Mouse (Mus musculus): ENCODE measurements around the gene 4930579F01Rik. TPM values are rescaled to one million over a fixed set of nuclear protein-coding genes. Genes with fewer than 3 reads are reported as not detected.
A peak's percentile ranks its signal among the peaks of the same experiment; 100 is the strongest.

4930579F01Rik gene
- polyA plus RNA-seq, 1 experiment from 2014 or later: 0.36 TPM

DNA sequence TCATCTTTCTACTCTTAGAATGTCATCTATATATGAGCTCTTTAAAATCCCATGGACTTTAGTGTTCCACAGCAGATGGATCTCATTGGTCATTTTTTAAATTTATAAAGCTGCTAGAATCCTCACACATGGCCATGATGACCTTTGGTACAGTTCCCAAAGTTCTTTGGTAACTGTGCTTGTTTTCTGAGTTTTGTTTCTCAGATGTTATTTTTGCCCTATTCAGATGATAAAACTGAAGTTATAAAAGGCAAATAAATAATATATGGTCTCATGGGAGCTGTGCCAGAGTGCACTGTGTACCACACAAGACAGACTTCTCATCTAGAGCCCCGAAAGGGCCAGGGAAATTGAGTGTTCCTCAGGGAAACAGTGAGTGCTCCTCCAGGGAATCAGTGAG is 35.8 kb upstream of the 4930579F01Rik start:
- 88% methylated on average over 1 of the region's 1 CpGs for WGBS
- Histone ChIP-seq H3K4me1 (no peaks in the 10 kb centered on the region), H3K27ac (replicated peaks) (no peak overlapping the region), H3K9me3 (replicated peaks) (no peaks in the 10 kb centered on the region), H3K36me3 (no peaks in the 10 kb centered on the region), H3K4me2 (replicated peaks) (no peak overlapping the region), H3K9ac (no peak overlapping the region), H3K27me3 (no peaks in the 10 kb centered on the region), H3K4me3 (replicated peaks) (no peak overlapping the region)
- ATAC-seq (ENCODE audit: insufficient number of reproducible peaks, low FRiP score, low TSS enrichment, low read depth): no peak

DNA sequence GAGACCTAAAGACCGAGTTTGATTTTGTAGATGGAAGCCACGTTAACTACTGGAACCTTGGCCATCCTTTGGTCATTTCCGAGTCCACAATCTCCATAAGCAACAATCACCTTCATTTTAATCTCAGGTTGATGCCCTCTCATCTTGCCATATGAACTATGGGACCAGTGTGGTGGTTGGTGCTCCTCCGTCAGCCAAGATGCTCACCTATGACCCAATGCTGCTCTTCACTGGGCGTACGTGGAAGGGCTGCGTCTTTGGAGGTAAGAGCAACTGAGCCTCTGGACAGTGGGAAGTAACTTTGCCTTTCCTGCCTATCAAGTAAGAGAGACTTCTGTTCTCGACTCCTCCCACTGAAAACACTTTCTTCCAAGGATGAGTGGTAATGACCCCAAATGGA is 34.2 kb upstream of the 4930579F01Rik start:
- H3K9ac ChIP-seq: no peak overlapping the region
- H3K4me3 ChIP-seq (replicated peaks): no peak overlapping the region
- no peaks in the 10 kb centered on the region for H3K4me1 ChIP-seq
- no peak for ATAC-seq (ENCODE audit: insufficient number of reproducible peaks, low FRiP score, low TSS enrichment, low read depth)
- no peak overlapping the region for H3K27ac ChIP-seq (replicated peaks)
- H3K9me3 ChIP-seq (replicated peaks): no peaks in the 10 kb centered on the region
- no peak overlapping the region for H3K4me2 ChIP-seq (replicated peaks)
- H3K36me3 ChIP-seq: no peaks in the 10 kb centered on the region
- no peaks in the 10 kb centered on the region for H3K27me3 ChIP-seq
- 92% methylated on average over 8 of the region's 8 CpGs for WGBS

DNA sequence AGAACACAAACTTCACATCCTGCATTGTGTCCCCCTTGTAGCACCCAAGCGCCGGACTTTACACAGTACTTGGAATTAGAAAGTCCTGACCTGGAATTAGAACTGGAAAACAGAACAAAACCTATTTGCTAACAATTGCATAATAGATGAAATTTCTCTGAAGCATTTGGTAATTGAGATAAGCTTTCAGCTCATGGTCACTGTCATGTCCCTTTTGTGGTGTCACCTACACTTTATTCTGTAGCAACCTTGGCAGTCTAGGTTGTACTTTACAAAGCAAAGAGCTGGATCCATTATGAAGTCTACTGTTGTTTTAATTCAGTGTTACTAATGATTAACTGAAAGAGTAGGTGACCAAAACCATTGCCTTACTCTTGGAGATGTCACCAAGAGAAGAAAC is 33.5 kb upstream of the 4930579F01Rik start:
- WGBS: 94% methylated on average over 2 of the region's 2 CpGs
- Histone ChIP-seq H3K4me1 (no peaks in the 10 kb centered on the region), H3K4me3 (replicated peaks) (no peak overlapping the region), H3K4me2 (replicated peaks) (no peak overlapping the region), H3K36me3 (no peaks in the 10 kb centered on the region), H3K9me3 (replicated peaks) (no peaks in the 10 kb centered on the region), H3K9ac (no peak overlapping the region), H3K27ac (replicated peaks) (no peak overlapping the region), H3K27me3 (no peaks in the 10 kb centered on the region)
- ATAC-seq (ENCODE audit: insufficient number of reproducible peaks, low FRiP score, low TSS enrichment, low read depth): no peak

DNA sequence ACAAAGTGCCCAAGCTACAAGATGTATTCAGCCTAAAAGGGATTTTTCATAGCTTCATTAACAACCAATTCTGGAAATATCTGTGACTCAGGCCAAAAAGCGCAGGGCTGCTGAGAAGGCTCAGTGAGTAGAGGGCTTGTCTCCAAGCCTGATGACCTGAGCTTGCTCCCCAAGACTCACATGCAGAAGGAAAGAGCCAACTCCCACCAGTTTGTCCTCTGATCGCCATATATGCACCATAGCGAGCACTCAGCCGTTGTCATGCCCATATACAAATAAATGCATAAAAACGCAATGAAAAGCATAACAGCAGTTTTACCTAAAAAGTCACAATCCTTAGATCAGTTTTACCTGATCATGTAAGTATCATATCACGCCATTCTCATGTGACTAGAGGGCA is 32.9 kb upstream of the 4930579F01Rik start:
- 94% methylated on average over 6 of the region's 6 CpGs for WGBS
- no peak for ATAC-seq (ENCODE audit: insufficient number of reproducible peaks, low FRiP score, low TSS enrichment, low read depth)
- Histone ChIP-seq H3K4me1 (no peaks in the 10 kb centered on the region), H3K9ac (no peak overlapping the region), H3K4me3 (replicated peaks) (no peak overlapping the region), H3K4me2 (replicated peaks) (no peak overlapping the region), H3K9me3 (replicated peaks) (no peaks in the 10 kb centered on the region), H3K27ac (replicated peaks) (no peak overlapping the region), H3K27me3 (no peaks in the 10 kb centered on the region), H3K36me3 (no peaks in the 10 kb centered on the region)

DNA sequence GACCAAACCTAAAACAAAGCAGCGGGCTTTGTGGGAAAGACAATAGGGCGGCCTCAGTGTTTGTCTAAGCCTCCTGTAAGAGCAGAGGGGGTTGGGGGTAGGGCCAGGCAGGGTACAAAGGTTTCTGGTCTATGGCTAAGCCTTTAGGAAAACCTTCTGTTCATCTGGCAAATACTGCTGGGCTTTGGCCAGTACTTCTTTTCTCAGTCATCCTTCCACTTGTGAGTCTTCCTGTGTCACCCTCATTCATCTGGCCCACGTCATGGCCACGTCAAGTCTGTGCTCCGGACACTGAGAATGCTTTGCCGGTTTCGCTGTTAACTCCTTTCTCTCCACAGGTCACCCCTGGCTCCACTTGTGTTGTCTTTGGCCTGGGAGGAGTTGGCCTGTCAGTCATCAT is 32.2 kb upstream of the 4930579F01Rik start:
- no peaks in the 10 kb centered on the region for H3K4me1 ChIP-seq
- H3K4me3 ChIP-seq (replicated peaks): no peak overlapping the region
- H3K36me3 ChIP-seq: no peaks in the 10 kb centered on the region
- H3K4me2 ChIP-seq (replicated peaks): no peak overlapping the region
- no peak for ATAC-seq (ENCODE audit: insufficient number of reproducible peaks, low FRiP score, low TSS enrichment, low read depth)
- no peaks in the 10 kb centered on the region for H3K27me3 ChIP-seq
- 79% methylated on average over 7 of the region's 7 CpGs for WGBS
- H3K9ac ChIP-seq: no peak overlapping the region
- H3K9me3 ChIP-seq (replicated peaks): no peaks in the 10 kb centered on the region
- H3K27ac ChIP-seq (replicated peaks): no peak overlapping the region

DNA sequence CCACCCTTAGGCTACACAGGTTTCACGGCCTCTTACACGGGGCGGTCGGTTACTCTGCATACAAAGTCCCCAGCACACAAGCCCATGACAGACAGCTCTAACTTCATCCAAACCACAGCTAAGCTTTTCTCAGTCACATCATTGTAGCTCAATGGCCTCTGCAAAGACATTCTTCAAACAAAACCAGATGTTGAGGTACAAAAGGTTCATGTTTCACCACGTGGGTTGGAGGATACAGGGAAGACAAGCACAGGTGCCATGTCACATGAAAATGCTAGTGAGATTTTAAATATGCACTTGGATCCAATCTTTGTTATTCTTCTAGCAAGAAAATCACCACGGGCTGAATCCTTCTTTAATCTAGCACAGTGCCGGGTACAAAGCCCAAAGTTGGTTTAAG is 31.7 kb upstream of the 4930579F01Rik start:
- Histone ChIP-seq H3K27ac (replicated peaks) (no peak overlapping the region), H3K36me3 (no peaks in the 10 kb centered on the region), H3K9ac (no peak overlapping the region), H3K4me1 (no peaks in the 10 kb centered on the region; the same call in 1 of the 2 replicates), H3K4me3 (replicated peaks) (no peak overlapping the region), H3K9me3 (replicated peaks) (no peaks in the 10 kb centered on the region), H3K4me2 (replicated peaks) (no peak overlapping the region), H3K27me3 (no peaks in the 10 kb centered on the region)
- no peak for ATAC-seq (ENCODE audit: insufficient number of reproducible peaks, low FRiP score, low TSS enrichment, low read depth)
- WGBS: 45% methylated on average over 7 of the region's 7 CpGs

DNA sequence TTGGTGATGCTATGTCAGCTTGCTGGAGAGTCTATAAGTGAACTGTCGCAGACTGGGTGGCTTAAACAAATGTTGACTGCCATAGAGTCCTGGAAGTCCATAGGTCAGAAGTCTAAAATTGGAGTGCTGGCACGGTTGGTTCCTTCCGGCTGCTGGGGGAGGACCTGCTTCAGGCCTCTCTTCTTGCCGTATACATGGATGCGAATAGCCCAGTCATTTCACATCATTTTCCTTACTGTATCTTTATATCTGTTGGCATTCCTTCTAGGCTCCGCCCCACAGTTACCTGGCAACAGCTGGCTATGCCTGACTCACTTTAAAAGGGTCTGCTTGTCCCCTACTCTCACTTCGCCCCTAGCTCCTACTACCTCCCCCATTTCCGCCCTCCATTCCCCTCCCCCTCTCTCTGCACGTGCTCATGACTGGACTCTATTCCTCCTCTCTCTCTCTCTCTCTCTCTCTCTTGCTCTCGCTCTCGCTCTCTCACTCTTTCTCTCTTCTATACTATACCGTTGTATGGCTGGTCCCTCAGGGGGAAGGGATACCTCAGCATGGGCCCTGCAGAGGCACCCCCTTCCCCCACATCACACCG is 30.8 kb upstream of the 4930579F01Rik start:
- no peak overlapping the region for H3K9ac ChIP-seq
- H3K36me3 ChIP-seq: no peaks in the 10 kb centered on the region
- H3K27ac ChIP-seq (replicated peaks): no peak overlapping the region
- no peak for ATAC-seq (ENCODE audit: insufficient number of reproducible peaks, low FRiP score, low TSS enrichment, low read depth)
- H3K4me2 ChIP-seq (replicated peaks): no peak overlapping the region
- WGBS: 80% methylated on average over 13 of the region's 13 CpGs
- H3K27me3 ChIP-seq: no peaks in the 10 kb centered on the region
- no peaks in the 10 kb centered on the region for H3K9me3 ChIP-seq (replicated peaks)
- H3K4me1 ChIP-seq: no peaks in the 10 kb centered on the region; the same call in 1 of the 2 replicates
- no peak overlapping the region for H3K4me3 ChIP-seq (replicated peaks)

DNA sequence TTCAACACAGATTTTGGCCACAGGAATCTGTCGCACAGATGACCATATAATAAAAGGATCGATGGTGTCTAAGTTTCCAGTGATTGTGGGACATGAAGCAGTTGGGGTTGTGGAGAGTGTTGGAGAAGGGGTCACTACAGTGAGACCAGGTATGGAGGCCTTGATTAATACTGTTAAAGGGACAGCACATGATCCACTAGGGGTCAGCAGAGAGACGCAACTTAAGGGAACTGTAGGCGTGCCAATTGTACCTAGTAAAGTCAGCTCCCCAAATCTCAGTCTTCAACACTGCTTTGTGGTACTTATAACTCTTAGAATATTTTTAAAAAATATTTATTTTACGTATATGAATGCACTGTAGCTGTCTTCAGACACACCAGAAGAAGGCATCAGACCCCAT is 29.3 kb upstream of the 4930579F01Rik start:
- H3K4me3 ChIP-seq (replicated peaks): no peak overlapping the region
- no peak overlapping the region for H3K27ac ChIP-seq (replicated peaks)
- H3K9me3 ChIP-seq (replicated peaks): no peaks in the 10 kb centered on the region
- H3K27me3 ChIP-seq: no peaks in the 10 kb centered on the region
- 62% methylated on average over 5 of the region's 5 CpGs for WGBS
- peaks cover 3% of the 10 kb centered on the region; the same call in 1 of the 2 replicates for H3K4me1 ChIP-seq
- H3K9ac ChIP-seq: no peak overlapping the region
- ATAC-seq (ENCODE audit: insufficient number of reproducible peaks, low FRiP score, low TSS enrichment, low read depth): no peak
- no peaks in the 10 kb centered on the region for H3K36me3 ChIP-seq
- no peak overlapping the region for H3K4me2 ChIP-seq (replicated peaks)

DNA sequence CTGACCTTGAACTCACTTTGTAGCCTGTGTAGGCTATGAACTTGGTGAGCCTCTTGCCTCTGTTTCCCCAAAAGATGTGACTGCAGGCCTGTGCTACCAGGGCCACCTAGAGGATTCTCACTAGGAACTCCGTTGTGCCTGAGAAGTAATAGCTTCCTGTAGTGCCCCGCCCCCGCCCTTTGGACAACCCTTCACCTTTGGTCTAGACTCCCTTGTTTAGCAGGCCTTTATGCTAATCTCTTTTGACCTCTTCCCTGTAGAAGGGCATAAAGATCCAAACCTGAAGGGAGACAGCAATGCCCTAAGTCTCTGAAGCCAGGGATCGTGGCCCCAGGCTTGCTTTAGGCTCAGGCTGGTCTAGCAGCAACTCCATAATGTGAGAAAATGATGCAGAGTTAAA is 28.9 kb upstream of the 4930579F01Rik start:
- no peak overlapping the region for H3K4me3 ChIP-seq (replicated peaks)
- H3K9me3 ChIP-seq (replicated peaks): no peaks in the 10 kb centered on the region
- WGBS: 65% methylated on average over 4 of the region's 4 CpGs
- H3K27ac ChIP-seq (replicated peaks): no peak overlapping the region
- H3K4me1 ChIP-seq: peaks cover 8% of the 10 kb centered on the region; the same call in 1 of the 2 replicates
- ATAC-seq (ENCODE audit: insufficient number of reproducible peaks, low FRiP score, low TSS enrichment, low read depth): no peak
- no peaks in the 10 kb centered on the region for H3K27me3 ChIP-seq
- H3K36me3 ChIP-seq: no peaks in the 10 kb centered on the region
- no peak overlapping the region for H3K4me2 ChIP-seq (replicated peaks)
- no peak overlapping the region for H3K9ac ChIP-seq

DNA sequence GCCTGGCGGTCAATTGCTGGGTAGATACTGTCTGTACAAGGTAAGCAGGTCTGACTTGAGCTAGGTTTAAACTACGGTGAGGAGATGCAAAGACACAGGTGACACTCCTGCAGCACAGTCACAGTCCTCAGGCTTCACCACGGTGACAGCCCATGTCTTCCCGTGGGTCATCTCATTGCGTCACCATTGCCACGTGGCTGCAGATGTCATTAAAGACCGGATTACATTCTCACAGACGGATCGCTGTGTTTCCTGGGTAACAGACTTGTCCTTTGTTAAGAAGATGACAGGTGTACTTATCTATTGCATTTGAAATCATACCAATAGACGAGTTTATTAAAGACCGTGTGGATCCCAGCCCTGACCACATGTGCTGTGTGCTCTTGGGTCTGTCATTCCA is 27.5 kb upstream of the 4930579F01Rik start:
- no peak overlapping the region for H3K9ac ChIP-seq
- ATAC-seq (ENCODE audit: insufficient number of reproducible peaks, low FRiP score, low TSS enrichment, low read depth): no peak
- peaks cover 13% of the 10 kb centered on the region; the same call in 1 of the 2 replicates for H3K4me1 ChIP-seq
- no peaks in the 10 kb centered on the region for H3K36me3 ChIP-seq
- no peaks in the 10 kb centered on the region for H3K9me3 ChIP-seq (replicated peaks)
- H3K27me3 ChIP-seq: no peaks in the 10 kb centered on the region
- WGBS: 80% methylated on average over 11 of the region's 11 CpGs
- H3K27ac ChIP-seq (replicated peaks): no peak overlapping the region
- no peak overlapping the region for H3K4me2 ChIP-seq (replicated peaks)
- H3K4me3 ChIP-seq (replicated peaks): no peak overlapping the region

DNA sequence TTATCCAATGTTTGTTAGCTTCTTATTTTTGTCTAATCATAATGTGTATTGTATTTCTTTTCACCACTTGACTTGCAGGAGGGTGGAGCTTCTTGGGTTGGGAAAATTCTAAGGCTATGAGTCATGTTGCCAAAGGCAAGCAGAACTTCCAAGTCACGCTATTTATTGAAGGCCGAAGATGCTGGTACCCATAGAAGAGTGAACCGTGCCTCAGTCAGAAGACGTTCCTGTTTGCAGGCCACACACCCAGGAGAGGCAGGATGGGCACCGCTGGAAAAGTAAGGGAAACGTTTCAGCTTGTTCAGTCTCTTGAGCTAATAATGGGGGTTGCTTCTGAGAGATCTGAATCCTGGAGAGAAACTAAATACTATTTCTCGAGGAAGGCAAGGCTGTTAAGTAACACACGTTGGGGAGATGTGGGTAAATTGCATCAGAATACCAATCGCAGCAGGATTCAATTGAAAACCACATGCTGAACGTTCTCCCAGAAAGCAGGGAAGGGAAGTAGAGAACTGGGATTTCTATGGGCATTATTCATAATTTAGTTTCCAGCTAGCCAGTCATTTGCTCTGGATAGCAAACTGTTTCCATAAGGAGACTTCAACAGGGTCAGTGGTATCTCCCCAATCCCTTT is 24.1 kb upstream of the 4930579F01Rik start, which contains the start of gene Adh7:
Gene Adh7, plus strand, starts transcription at position 130 of the 634 bp plus-strand sequence.
- 21% methylated on average over 10 of the region's 10 CpGs for WGBS
- Histone ChIP-seq H3K9ac (no peak within 1 kb of the TSS), H3K36me3 (no peaks in the 10 kb centered on the region), H3K4me3 (replicated peaks) (no peak within 1 kb of the TSS), H3K27ac (replicated peaks) (peak within 1 kb of the TSS; percentile 85), H3K9me3 (replicated peaks) (no peaks in the 10 kb centered on the region), H3K4me1 (peaks cover 18% of the 10 kb centered on the region; the same call in 1 of the 2 replicates), H3K27me3 (no peaks in the 10 kb centered on the region), H3K4me2 (replicated peaks) (no peak within 1 kb of the TSS; the same call in 1 of the 2 replicates)
- ATAC-seq (ENCODE audit: insufficient number of reproducible peaks, low FRiP score, low TSS enrichment, low read depth): no peak

DNA sequence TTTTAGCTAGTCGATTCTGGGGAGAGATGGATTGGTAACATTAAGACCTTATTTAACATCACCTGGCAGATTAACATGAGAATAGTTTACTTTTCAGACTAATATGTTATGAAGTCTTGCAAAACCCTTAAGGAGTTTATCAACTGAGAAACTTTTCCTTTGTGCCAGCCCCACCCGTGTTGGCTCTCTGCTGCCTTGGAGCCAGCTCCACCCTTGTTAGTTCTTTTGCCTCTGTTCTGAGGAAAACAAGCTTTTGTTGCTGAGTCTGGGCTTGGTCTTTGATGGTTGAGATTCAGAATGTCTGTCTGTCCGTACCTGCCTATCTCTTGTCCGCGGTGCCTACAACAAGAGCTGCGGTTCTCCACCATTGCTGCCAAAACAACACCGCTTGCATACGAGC is 22.5 kb upstream of the 4930579F01Rik start:
- H3K36me3 ChIP-seq: no peaks in the 10 kb centered on the region
- no peak for ATAC-seq (ENCODE audit: insufficient number of reproducible peaks, low FRiP score, low TSS enrichment, low read depth)

More for the DNA sequence above, 22.5 kb upstream of the 4930579F01Rik start:
- Histone ChIP-seq H3K9ac (no peak overlapping the region), H3K4me3 (replicated peaks) (no peak overlapping the region), H3K27ac (replicated peaks) (0 out of 2 replicates have a peak overlapping the region, but pooled peaks have one; percentile 8), H3K4me2 (replicated peaks) (no peak overlapping the region), H3K9me3 (replicated peaks) (no peaks in the 10 kb centered on the region), H3K4me1 (peaks cover 18% of the 10 kb centered on the region; the same call in 1 of the 2 replicates), H3K27me3 (no peaks in the 10 kb centered on the region)
- 73% methylated on average over 8 of the region's 8 CpGs for WGBS
